Mouse (Mus musculus): ENCODE measurements at regions not wholly inside any gene's neighbourhood (a gene's known extent, or its start where the extent isn't known, plus 50 kb on each side); places are given as distances from the start of the nearest gene placed in this dataset.

- no peak overlapping the region for H3K4me2 ChIP-seq
- no peaks in the 10 kb centered on the region for H3K27me3 ChIP-seq
- no peak for ATAC-seq
- no peak overlapping the region for H3K4me3 ChIP-seq
- H3K9me3 ChIP-seq (replicated peaks): no peaks in the 10 kb centered on the region
- H3K9ac ChIP-seq: no peak overlapping the region
- 90% methylated on average over 4 of the region's 4 CpGs for WGBS
- no peaks in the 10 kb centered on the region for H3K4me1 ChIP-seq
- no peaks in the 10 kb centered on the region for H3K36me3 ChIP-seq (ENCODE audit: poor library complexity, severe bottlenecking)
- no peak overlapping the region for H3K27ac ChIP-seq
Observed at GRCm38 (mm10) chr6:14632837-14633236, 122.2 kb downstream of the Ppp1r3a start.

- H3K9ac ChIP-seq: no peak overlapping the region
- no peak for ATAC-seq
- WGBS: 44% methylated on average over 2 of the region's 2 CpGs
Observed at GRCm38 (mm10) chr6:14631719-14632445, 123.2 kb downstream of the Ppp1r3a start.

DNA sequence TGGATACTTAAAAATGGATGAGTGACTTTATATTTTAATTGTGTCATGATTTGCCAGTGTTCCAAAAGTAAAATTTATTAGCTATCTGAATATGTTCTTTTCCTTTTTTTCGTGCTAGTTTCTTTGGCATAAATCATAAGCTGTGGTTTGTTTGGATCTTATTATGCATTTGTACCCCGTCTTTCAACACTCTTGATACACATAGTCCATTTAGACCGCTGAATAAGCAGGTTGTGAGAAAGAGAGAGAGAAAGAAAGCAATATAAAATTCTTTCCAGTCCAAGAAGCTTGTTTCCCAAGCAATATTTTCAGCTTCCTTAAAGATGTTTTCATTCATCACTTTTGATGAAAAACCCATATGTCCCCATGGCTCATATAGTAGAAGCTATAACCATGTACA, 138.4 kb downstream of the Ppp1r3a start:
- 82% methylated on average over 3 of the region's 3 CpGs for WGBS
- ATAC-seq: no peak

More at GRCm38 (mm10) chr6:14631719-14632445, 123.2 kb downstream of the Ppp1r3a start:
- no peaks in the 10 kb centered on the region for H3K27me3 ChIP-seq
- no peak overlapping the region for H3K4me2 ChIP-seq
- no peak overlapping the region for H3K4me3 ChIP-seq
- H3K36me3 ChIP-seq (ENCODE audit: poor library complexity, severe bottlenecking): no peaks in the 10 kb centered on the region
- no peaks in the 10 kb centered on the region for H3K9me3 ChIP-seq (replicated peaks)
- H3K4me1 ChIP-seq: no peaks in the 10 kb centered on the region
- H3K27ac ChIP-seq: no peak overlapping the region

DNA sequence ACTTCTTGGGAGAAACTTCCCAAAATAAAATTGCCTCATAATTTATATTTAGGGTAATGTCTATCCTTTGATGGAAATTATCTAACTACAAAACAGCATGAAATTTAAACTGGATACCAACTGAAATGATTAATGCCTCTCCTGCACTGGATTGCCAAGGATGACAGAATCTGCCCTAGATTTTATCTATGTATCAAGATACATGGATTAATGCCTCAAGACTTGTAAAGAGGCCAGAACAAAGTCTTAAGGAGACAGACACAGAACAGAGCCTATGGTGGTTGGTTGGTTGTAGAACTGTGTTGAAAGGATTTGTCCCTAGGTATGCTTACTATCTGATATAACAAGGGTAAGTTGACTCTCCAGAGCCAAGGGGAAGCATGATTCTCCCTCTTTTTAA, 147.0 kb downstream of the Ppp1r3a start:
- ATAC-seq: no peak
- Histone ChIP-seq H3K4me2 (no peak overlapping the region), H3K27me3 (no peaks in the 10 kb centered on the region), H3K9me3 (replicated peaks) (no peaks in the 10 kb centered on the region), H3K9ac (no peak overlapping the region), H3K4me3 (no peak overlapping the region), H3K27ac (no peak overlapping the region), H3K4me1 (no peaks in the 10 kb centered on the region), H3K36me3 (ENCODE audit: poor library complexity, severe bottlenecking) (no peaks in the 10 kb centered on the region)

More for the DNA sequence above, 138.4 kb downstream of the Ppp1r3a start:
- no peaks in the 10 kb centered on the region for H3K4me1 ChIP-seq
- H3K9me3 ChIP-seq (replicated peaks): no peaks in the 10 kb centered on the region
- H3K27me3 ChIP-seq: no peaks in the 10 kb centered on the region
- H3K4me3 ChIP-seq: no peak overlapping the region
- no peak overlapping the region for H3K4me2 ChIP-seq
- H3K36me3 ChIP-seq (ENCODE audit: poor library complexity, severe bottlenecking): no peaks in the 10 kb centered on the region
- no peak overlapping the region for H3K27ac ChIP-seq
- no peak overlapping the region for H3K9ac ChIP-seq

DNA sequence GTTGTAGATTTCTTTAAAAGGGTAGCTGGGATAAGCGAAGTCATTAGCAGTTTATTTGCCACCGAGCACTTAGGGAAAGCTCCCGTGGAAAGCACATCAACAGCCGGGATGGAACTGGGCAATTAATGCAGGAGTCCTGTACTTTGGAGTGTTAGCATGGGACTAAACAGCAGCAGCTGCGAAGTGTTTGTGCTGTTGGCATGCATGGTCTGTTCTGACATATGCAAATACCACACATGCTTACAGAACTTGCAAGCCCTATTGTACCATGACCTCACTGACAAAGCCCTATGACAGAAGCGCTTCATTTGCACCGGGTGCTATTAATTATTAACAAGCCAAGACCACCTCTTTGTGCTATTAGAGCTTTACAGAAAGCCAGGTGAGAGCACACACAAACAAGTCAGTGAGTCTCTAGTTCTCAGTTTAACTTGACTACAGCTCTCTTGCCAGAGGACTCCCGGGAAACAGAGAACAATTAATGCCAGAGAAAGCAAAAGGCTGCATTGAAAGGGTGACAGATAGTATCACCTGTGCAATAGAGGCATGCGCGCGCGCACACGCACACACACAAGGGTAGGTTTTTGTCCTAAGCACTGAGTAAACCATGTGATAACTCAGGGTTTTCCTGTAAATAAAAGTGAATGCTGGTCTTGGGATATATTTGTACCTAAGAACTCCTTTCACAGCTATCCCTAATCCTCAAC, 154.4 kb downstream of the Ppp1r3a start:
- H3K9ac ChIP-seq: no peak overlapping the region
- 0 out of 2 replicates have a peak overlapping the region, but pooled peaks have one; percentile 19 for H3K27ac ChIP-seq
- 0 out of 2 replicates have a peak overlapping the region, but pooled peaks have one; percentile 29 for H3K4me2 ChIP-seq
- no peaks in the 10 kb centered on the region for H3K36me3 ChIP-seq (ENCODE audit: poor library complexity, severe bottlenecking)
- ATAC-seq: peak; percentile 99
- 32% methylated on average over 13 of the region's 13 CpGs for whole genome bisulfite sequencing
- H3K4me3 ChIP-seq: no peak overlapping the region
- no peaks in the 10 kb centered on the region for H3K9me3 ChIP-seq (replicated peaks)
- H3K27me3 ChIP-seq: no peaks in the 10 kb centered on the region
- peaks cover 9% of the 10 kb centered on the region for H3K4me1 ChIP-seq

GRCm38 (mm10) chr6:14596880-14597466, 158.1 kb downstream of the Ppp1r3a start:
- H3K27me3 ChIP-seq: no peaks in the 10 kb centered on the region
- H3K9me3 ChIP-seq (replicated peaks): no peaks in the 10 kb centered on the region
- no peak overlapping the region for H3K4me2 ChIP-seq
- H3K36me3 ChIP-seq (ENCODE audit: poor library complexity, severe bottlenecking): no peaks in the 10 kb centered on the region
- no peak for ATAC-seq
- H3K4me3 ChIP-seq: no peak overlapping the region
- peaks cover 9% of the 10 kb centered on the region for H3K4me1 ChIP-seq
- no peak overlapping the region for H3K9ac ChIP-seq
- WGBS: 93% methylated on average over 4 of the region's 4 CpGs
- H3K27ac ChIP-seq: no peak overlapping the region

DNA sequence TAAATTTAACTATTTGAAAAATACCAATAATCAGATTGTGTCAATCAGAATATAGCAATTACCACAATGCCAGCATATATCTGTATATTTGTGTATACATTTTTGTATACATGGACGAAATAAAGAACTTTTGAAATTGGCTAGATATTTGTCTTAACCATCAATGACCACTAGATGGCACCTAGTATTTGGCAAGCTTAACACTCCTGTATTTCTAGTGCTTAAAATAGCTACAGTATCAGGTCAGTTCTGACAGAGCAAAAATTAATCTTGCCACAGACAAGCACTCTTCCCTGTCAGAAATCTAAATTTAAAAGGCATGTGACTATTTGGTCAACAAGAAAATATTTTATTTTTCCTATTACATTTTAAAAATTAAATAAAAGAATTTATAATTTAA, 169.2 kb downstream of the Ppp1r3a start:
- ATAC-seq: peak; percentile 86; the same call in 1 of the 2 replicates
- no peaks in the 10 kb centered on the region for H3K9me3 ChIP-seq (replicated peaks)
- no peaks in the 10 kb centered on the region for H3K4me1 ChIP-seq
- 37% methylated on average over 1 of the region's 1 CpGs for WGBS
- no peaks in the 10 kb centered on the region for H3K36me3 ChIP-seq (ENCODE audit: poor library complexity, severe bottlenecking)
- H3K27ac ChIP-seq: no peak overlapping the region
- H3K4me3 ChIP-seq: no peak overlapping the region
- H3K4me2 ChIP-seq: no peak overlapping the region
- H3K27me3 ChIP-seq: no peaks in the 10 kb centered on the region
- H3K9ac ChIP-seq: no peak overlapping the region

GRCm38 (mm10) chr6:14583829-14584228, 171.2 kb downstream of the Ppp1r3a start:
- H3K36me3 ChIP-seq (ENCODE audit: poor library complexity, severe bottlenecking): no peaks in the 10 kb centered on the region
- H3K4me3 ChIP-seq: no peak overlapping the region
- no peak overlapping the region for H3K27ac ChIP-seq
- H3K9ac ChIP-seq: no peak overlapping the region
- no peak for ATAC-seq
- H3K4me1 ChIP-seq: no peaks in the 10 kb centered on the region
- no peaks in the 10 kb centered on the region for H3K27me3 ChIP-seq
- H3K9me3 ChIP-seq (replicated peaks): no peaks in the 10 kb centered on the region
- 67% methylated on average over 1 of the region's 1 CpGs for WGBS
- no peak overlapping the region for H3K4me2 ChIP-seq

DNA sequence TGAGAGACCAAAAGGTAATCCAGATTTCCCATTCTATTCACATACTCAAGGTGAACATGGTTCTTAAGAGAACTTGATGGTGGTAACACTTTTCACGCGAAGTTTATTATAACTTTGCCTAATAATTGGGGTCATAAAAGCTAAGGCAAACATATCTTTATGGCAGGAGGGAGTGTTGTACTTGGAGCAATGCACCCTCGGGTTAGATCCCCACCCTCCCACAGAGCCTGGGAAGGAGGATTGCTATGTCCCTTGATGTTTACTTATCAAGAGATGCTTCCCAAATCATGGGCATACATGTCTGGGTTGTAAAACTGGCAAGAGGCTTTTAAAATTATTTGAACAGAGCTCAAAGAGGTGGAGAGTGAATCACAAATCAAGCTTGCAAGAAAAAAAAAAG, 180.5 kb downstream of the Ppp1r3a start:
- no peak overlapping the region for H3K27ac ChIP-seq
- H3K4me1 ChIP-seq: no peaks in the 10 kb centered on the region
- no peak overlapping the region for H3K9ac ChIP-seq
- ATAC-seq: no peak
- WGBS: 81% methylated on average over 3 of the region's 3 CpGs
- no peaks in the 10 kb centered on the region for H3K36me3 ChIP-seq (ENCODE audit: poor library complexity, severe bottlenecking)
- H3K27me3 ChIP-seq: no peaks in the 10 kb centered on the region
- no peak overlapping the region for H3K4me3 ChIP-seq
- no peak overlapping the region for H3K4me2 ChIP-seq
- H3K9me3 ChIP-seq (replicated peaks): no peaks in the 10 kb centered on the region

DNA sequence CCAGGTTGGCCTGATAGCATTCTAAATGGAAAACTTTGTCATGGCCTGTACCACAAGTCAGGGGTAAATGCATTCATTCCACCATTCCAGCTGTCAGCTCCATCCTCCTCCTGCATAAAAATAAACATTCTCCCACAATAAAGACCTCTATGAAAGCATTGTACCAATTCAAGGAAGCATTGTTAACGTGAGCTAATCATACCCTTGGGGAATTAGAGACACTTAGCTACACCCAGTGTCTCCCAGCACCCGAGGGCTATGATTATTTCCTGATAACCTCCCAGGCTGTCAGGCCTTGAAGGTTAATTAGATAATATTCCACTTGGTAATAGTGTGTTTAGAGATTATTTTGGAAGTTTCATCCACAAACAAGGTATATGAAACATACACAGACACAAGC, 182.1 kb downstream of the Ppp1r3a start:
- WGBS: 40% methylated on average over 2 of the region's 2 CpGs
- no peak overlapping the region for H3K9ac ChIP-seq
- no peak overlapping the region for H3K4me2 ChIP-seq
- no peak overlapping the region for H3K27ac ChIP-seq
- no peak for ATAC-seq
- no peaks in the 10 kb centered on the region for H3K36me3 ChIP-seq (ENCODE audit: poor library complexity, severe bottlenecking)
- no peaks in the 10 kb centered on the region for H3K27me3 ChIP-seq
- H3K4me1 ChIP-seq: no peaks in the 10 kb centered on the region
- H3K4me3 ChIP-seq: no peak overlapping the region
- no peaks in the 10 kb centered on the region for H3K9me3 ChIP-seq (replicated peaks)

GRCm38 (mm10) chr6:14540333-14540732, 214.7 kb downstream of the Ppp1r3a start:
- no peaks in the 10 kb centered on the region for H3K36me3 ChIP-seq (ENCODE audit: poor library complexity, severe bottlenecking)
- no peak overlapping the region for H3K27ac ChIP-seq
- H3K27me3 ChIP-seq: no peaks in the 10 kb centered on the region
- no peak overlapping the region for H3K9ac ChIP-seq
- no peak overlapping the region for H3K4me2 ChIP-seq
- no peak overlapping the region for H3K4me3 ChIP-seq
- 85% methylated on average over 5 of the region's 5 CpGs for WGBS
- ATAC-seq: no peak
- no peaks in the 10 kb centered on the region for H3K4me1 ChIP-seq
- no peaks in the 10 kb centered on the region for H3K9me3 ChIP-seq (replicated peaks)

GRCm38 (mm10) chr6:14529096-14529495, 226.0 kb downstream of the Ppp1r3a start:
- Histone ChIP-seq H3K36me3 (ENCODE audit: poor library complexity, severe bottlenecking) (no peaks in the 10 kb centered on the region), H3K27ac (no peak overlapping the region), H3K4me3 (no peak overlapping the region), H3K9ac (no peak overlapping the region), H3K27me3 (no peaks in the 10 kb centered on the region), H3K9me3 (replicated peaks) (no peaks in the 10 kb centered on the region), H3K4me2 (no peak overlapping the region), H3K4me1 (peaks cover 13% of the 10 kb centered on the region; the same call in 1 of the 2 replicates)
- WGBS: 41% methylated on average over 2 of the region's 2 CpGs
- no peak for ATAC-seq

Data from forebrain, embryonic 13.5 days (tissue).